Mouse (Mus musculus) activated CD4-positive, CD25-positive, alpha-beta regulatory T cell, adult 4 months (primary cell): ENCODE measurements around the gene Gm8212. TPM values are rescaled to one million over a fixed set of nuclear protein-coding genes. Genes with fewer than 3 reads are reported as not detected.
"Not testable (repeated sequence)": the region's sequence is repeated elsewhere in the genome, so short reads cannot be mapped to it uniquely, and the experiment has no call there.

Source experiments
- ATAC-seq: one replicate; pipeline ENCODE4 v1.8.0; 2017
- polyA plus RNA-seq, 2 experiments: library from polyadenylated mRNA; unstranded; fragments of 100-300 nt; shearing (Covaris generic); gene quantifications; one replicate each; pipeline ENCODE4 v1.2.1; 2017

The Gm8212 gene
- polyA plus RNA-seq, result not detected

- ATAC-seq, result not testable (repeated sequence)
Measured at GRCm38 (mm10) chr14:44197361-44197760, at the start of gene Gm8212. Gm8212 (plus strand) TSS chr14:44197661.

DNA sequence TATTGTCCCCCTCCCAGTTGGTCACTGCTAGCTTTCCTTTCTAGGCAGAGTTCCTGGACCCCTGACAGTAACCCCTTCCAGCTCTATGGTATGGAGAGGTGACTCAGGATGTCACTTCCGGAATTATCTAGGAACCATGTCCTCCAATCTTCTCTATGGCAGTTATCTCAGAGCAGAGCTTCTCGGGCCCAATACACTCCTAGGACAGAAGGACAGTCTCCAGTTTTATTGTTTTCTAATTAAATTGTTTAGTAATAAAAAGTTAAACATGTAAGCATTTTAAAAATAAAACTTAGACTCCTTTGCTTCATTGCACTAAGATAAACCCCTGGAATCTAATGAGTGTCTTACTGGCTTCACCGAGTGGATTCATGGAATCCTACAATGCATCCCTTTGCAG is 15.7 kb downstream of the Gm8212 start, which contains the start of gene 4930503E14Rik:
TSS of gene 4930503E14Rik (minus strand) at position 101 of the 400 bp plus-strand sequence.
- not testable (repeated sequence) for ATAC-seq

DNA sequence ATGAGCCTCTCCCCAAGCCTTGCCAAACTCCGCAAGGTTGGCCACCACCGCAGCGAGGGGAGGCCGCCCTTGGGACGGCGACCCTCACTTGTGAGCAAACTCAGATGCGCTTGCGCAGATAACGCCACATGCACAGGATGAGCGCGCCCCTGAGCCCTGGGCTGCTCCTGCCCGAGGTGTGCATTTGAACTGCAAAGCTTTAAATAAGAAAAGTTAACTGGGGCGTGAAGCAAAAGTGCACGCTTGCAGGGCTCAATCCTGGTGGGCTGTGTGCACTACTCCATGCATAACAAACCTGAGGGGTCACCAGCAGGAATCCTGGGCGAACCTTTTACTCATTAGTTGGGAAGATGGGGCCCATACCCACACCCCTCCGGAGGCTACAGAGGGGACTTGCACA is 50.6 kb downstream of the Gm8212 start:
- ATAC-seq, result no peak

Other genes starting within 250 kb of the Gm8212 start
- not detected for gene Ang5, start 240.6 kb upstream of the Gm8212 start, polyA plus RNA-seq
- not detected for gene Ang6, start 195.4 kb upstream of the Gm8212 start, polyA plus RNA-seq
- gene Ear2, start 95.0 kb upstream of the Gm8212 start, polyA plus RNA-seq, result under 1 TPM in 1 of 2 experiments, not detected in 1; 0.79 TPM
- not detected for gene Gm3327, start 73.8 kb upstream of the Gm8212 start, polyA plus RNA-seq
- not detected for gene 4930503E14Rik, start 15.6 kb downstream of the Gm8212 start, polyA plus RNA-seq
- gene Gm8220, start 87.9 kb downstream of the Gm8212 start, polyA plus RNA-seq, result not detected
- gene Gm5930, start 140.9 kb downstream of the Gm8212 start, polyA plus RNA-seq, result not detected
- gene Gm8229, start 167.7 kb downstream of the Gm8212 start, polyA plus RNA-seq, result not detected
- gene Gm3371, start 213.0 kb downstream of the Gm8212 start, polyA plus RNA-seq, result not detected
- gene Gm8232, start 236.0 kb downstream of the Gm8212 start, polyA plus RNA-seq, result not detected